Mouse (Mus musculus): ENCODE data around the gene Ccdc15. TPM values are rescaled to one million over a fixed set of nuclear protein-coding genes. Genes with fewer than 3 reads are reported as not detected.

Gene Ccdc15
- total and polyA plus RNA-seq, 3 experiments = 3.7 to 4.0 TPM; not detected in 1

DNA sequence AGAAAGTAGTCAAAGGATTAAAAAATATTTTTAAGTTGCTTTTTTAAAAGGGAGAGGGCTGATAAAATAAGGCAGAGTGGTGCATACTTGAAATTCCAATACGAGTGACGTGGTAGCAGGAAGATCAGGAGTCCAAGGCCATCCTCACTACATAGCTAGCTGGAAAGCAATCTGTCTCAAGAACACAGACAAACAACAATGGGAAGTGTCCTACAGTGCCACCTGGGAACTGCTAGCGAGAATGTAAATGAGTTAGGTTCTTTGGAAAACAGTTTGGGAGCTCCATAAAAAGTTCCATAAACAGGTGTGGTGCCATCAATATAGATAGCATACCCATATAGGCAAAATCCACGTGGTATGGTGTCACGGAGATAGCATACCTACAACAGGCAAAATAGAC lies 17.5 kb upstream of the Ccdc15 start:
- H3K9ac ChIP-seq (ENCODE audit: control insufficient read depth, low read depth, low read length, poor library complexity, severe bottlenecking) = no peak overlapping the region
- TF ChIP-seq MAX (IDR thresholded peaks at IDR 0.05; ENCODE audit: low read length) (no peak), NELFE (IDR thresholded peaks at IDR 0.05; ENCODE audit: low read depth, low read length) (no peak), JUND (IDR thresholded peaks at IDR 0.05; ENCODE audit: low read depth, low read length) (no peak), USF1 (IDR thresholded peaks at IDR 0.05; ENCODE audit: low read depth, low read length) (no peak), USF2 (IDR thresholded peaks at IDR 0.05; ENCODE audit: borderline replicate concordance in 1 of 2, insufficient read depth in 1 of 2, low read depth in 1 of 2, low read length in 2 of 2) (no peak), BHLHE40 (IDR thresholded peaks at IDR 0.05; ENCODE audit: borderline replicate concordance, low read depth, low read length) (no peak), ELF1 (IDR thresholded peaks at IDR 0.05; ENCODE audit: low read depth, low read length) (no peak), MAFK (IDR thresholded peaks at IDR 0.05; ENCODE audit: borderline replicate concordance, low read depth, low read length) (no peak)
- H3K79me2 ChIP-seq (ENCODE audit: control insufficient read depth, insufficient read depth, low read length, poor library complexity) = no peaks in the 10 kb centered on the region; the same call in 1 of the 2 replicates
- no peak for DNase-seq (ENCODE audit: low read depth, low spot score)
- no peak overlapping the region for H3K27ac ChIP-seq (ENCODE audit: control insufficient read depth, low read depth, low read length)
- no peaks in the 10 kb centered on the region for H3K4me1 ChIP-seq (ENCODE audit: control insufficient read depth in 1 of 2, insufficient read depth in 2 of 2, low read length in 2 of 2)
- H3K9me3 ChIP-seq (replicated peaks; ENCODE audit: insufficient read depth, low read length) = no peaks in the 10 kb centered on the region
- peaks cover 2 to 6% of the 10 kb centered on the region in 2 experiments for H3K27me3 ChIP-seq (ENCODE audit: control insufficient read depth in 1 of 2, insufficient read depth in 2 of 2, low read length in 2 of 2)
- H3K4me3 ChIP-seq (ENCODE audit: control insufficient read depth in 1 of 2, insufficient read depth in 1 of 2, low read depth in 2 of 2, low read length in 2 of 2) = no peak overlapping the region
- no peaks in the 10 kb centered on the region for H3K36me3 ChIP-seq (ENCODE audit: control insufficient read depth in 1 of 2, insufficient read depth in 2 of 2, low read length in 2 of 2)

GRCm38 (mm10) chr9:37364392-37364791 lies 16.2 kb upstream of the Ccdc15 start:
- Histone ChIP-seq H3K36me3 (ENCODE audit: control insufficient read depth in 1 of 2, insufficient read depth in 2 of 2, low read length in 2 of 2) (no peaks in the 10 kb centered on the region), H3K27me3 (ENCODE audit: control insufficient read depth in 1 of 2, insufficient read depth in 2 of 2, low read length in 2 of 2) (peaks cover 2% of the 10 kb centered on the region in 2 experiments), H3K9ac (ENCODE audit: control insufficient read depth, low read depth, low read length, poor library complexity, severe bottlenecking) (no peak overlapping the region), H3K9me3 (replicated peaks; ENCODE audit: insufficient read depth, low read length) (no peaks in the 10 kb centered on the region), H3K4me3 (ENCODE audit: control insufficient read depth in 1 of 2, insufficient read depth in 1 of 2, low read depth in 2 of 2, low read length in 2 of 2) (no peak overlapping the region), H3K4me1 (ENCODE audit: control insufficient read depth in 1 of 2, insufficient read depth in 2 of 2, low read length in 2 of 2) (no peaks in the 10 kb centered on the region), H3K27ac (ENCODE audit: control insufficient read depth, low read depth, low read length) (no peak overlapping the region), H3K79me2 (ENCODE audit: control insufficient read depth, insufficient read depth, low read length, poor library complexity) (no peaks in the 10 kb centered on the region; the same call in 1 of the 2 replicates)
- TF ChIP-seq KAT2A (conservative IDR thresholded peaks at IDR 0.05; ENCODE audit: low read depth, low read length) (no peak), MYB (IDR thresholded peaks at IDR 0.05; ENCODE audit: low read depth, low read length) (no peak), ELF1 (IDR thresholded peaks at IDR 0.05; ENCODE audit: low read depth, low read length) (no peak), E2F4 (IDR thresholded peaks at IDR 0.05; ENCODE audit: borderline replicate concordance, low read depth, low read length) (no peak), SMC3 (IDR thresholded peaks at IDR 0.05; ENCODE audit: low read depth, low read length) (no peak), NELFE (IDR thresholded peaks at IDR 0.05; ENCODE audit: low read depth, low read length) (no peak), BHLHE40 (IDR thresholded peaks at IDR 0.05; ENCODE audit: borderline replicate concordance, low read depth, low read length) (no peak), MAFK (IDR thresholded peaks at IDR 0.05; ENCODE audit: borderline replicate concordance, low read depth, low read length) (no peak)
- no peak for DNase-seq (ENCODE audit: low read depth, low spot score)

GRCm38 (mm10) chr9:37363551-37363950 lies 15.3 kb upstream of the Ccdc15 start:
- H3K9ac ChIP-seq (ENCODE audit: control insufficient read depth, low read depth, low read length, poor library complexity, severe bottlenecking) = no peak overlapping the region
- TF ChIP-seq ETS1 (IDR thresholded peaks at IDR 0.05; ENCODE audit: low read depth, low read length) (no peak), USF1 (IDR thresholded peaks at IDR 0.05; ENCODE audit: low read depth, low read length) (no peak)
- H3K4me1 ChIP-seq (ENCODE audit: control insufficient read depth in 1 of 2, insufficient read depth in 2 of 2, low read length in 2 of 2) = no peaks in the 10 kb centered on the region
- no peaks in the 10 kb centered on the region; the same call in 1 of the 2 replicates for H3K79me2 ChIP-seq (ENCODE audit: control insufficient read depth, insufficient read depth, low read length, poor library complexity)
- no peak overlapping the region for H3K27ac ChIP-seq (ENCODE audit: control insufficient read depth, low read depth, low read length)
- DNase-seq (ENCODE audit: low read depth, low spot score) = no peak
- peaks cover 0 to 2% of the 10 kb centered on the region in 2 experiments; a peak in 3 of 4 replicates for H3K27me3 ChIP-seq (ENCODE audit: control insufficient read depth in 1 of 2, insufficient read depth in 2 of 2, low read length in 2 of 2)
- H3K36me3 ChIP-seq (ENCODE audit: control insufficient read depth in 1 of 2, insufficient read depth in 2 of 2, low read length in 2 of 2) = no peaks in the 10 kb centered on the region
- H3K4me3 ChIP-seq (ENCODE audit: control insufficient read depth in 1 of 2, insufficient read depth in 1 of 2, low read depth in 2 of 2, low read length in 2 of 2) = no peak overlapping the region
- H3K9me3 ChIP-seq (replicated peaks; ENCODE audit: insufficient read depth, low read length) = no peaks in the 10 kb centered on the region
